Mouse (Mus musculus) embryonic fibroblast, embryonic 13.5 days (primary cell): ENCODE data around the gene Prex1.

ENCODE experiments used
- CTCF ChIP-seq: IDR thresholded peaks from 2 replicates; pipeline ENCODE4 v1.5.1; 2011; ENCODE audit warnings: mild to moderate bottlenecking, control low read depth, low read length, moderate library complexity, borderline replicate concordance; ENCODE audit not compliant: insufficient read depth
- POLR2A ChIP-seq: IDR thresholded peaks from 2 replicates; pipeline ENCODE4 v1.6.1; 2011; ENCODE audit warnings: low read depth, mild to moderate bottlenecking, control low read depth, low read length, moderate library complexity

- TF ChIP-seq POLR2A, result no peak
- TF ChIP-seq CTCF, result no peak
These were observed 37.1 kb upstream of the Prex1 start for GRCm38 (mm10) chr2:166750620-166751191.
